Mouse (Mus musculus) C2C12 (cell line): ENCODE results near the gene 1700066M21Rik.

Source experiments
- CEBPB ChIP-seq: IDR thresholded peaks from one replicate; pipeline ENCODE4 v1.6.1; 2011; ENCODE audit warnings: low read depth, mild to moderate bottlenecking, control low read depth, moderate library complexity
- CTCF ChIP-seq: IDR thresholded peaks from one replicate; pipeline ENCODE4 v1.5.1; 2011; ENCODE audit not compliant: control insufficient read depth, insufficient read depth, insufficient read length
- FOSL1 ChIP-seq: IDR thresholded peaks from one replicate; pipeline ENCODE4 v1.8.0; 2011; ENCODE audit warnings: mild to moderate bottlenecking, low read length; ENCODE audit not compliant: poor library complexity, insufficient read depth, severe bottlenecking
- MAX ChIP-seq: IDR thresholded peaks from one replicate; pipeline ENCODE4 v1.6.1; 2011; ENCODE audit warnings: mild to moderate bottlenecking, control low read depth
- MYOD1 ChIP-seq: IDR thresholded peaks from one replicate; pipeline ENCODE4 v1.6.1; 2011; ENCODE audit warnings: low read depth; ENCODE audit not compliant: control insufficient read depth, insufficient read length
- MYOG ChIP-seq: IDR thresholded peaks from one replicate; pipeline ENCODE4 v1.6.1; 2011; ENCODE audit not compliant: control insufficient read depth, insufficient read length; ENCODE audit errors: extremely low read depth
- USF1 ChIP-seq: IDR thresholded peaks from one replicate; pipeline ENCODE4 v1.6.1; 2011; ENCODE audit warnings: low read depth, mild to moderate bottlenecking, control low read depth, moderate library complexity

DNA sequence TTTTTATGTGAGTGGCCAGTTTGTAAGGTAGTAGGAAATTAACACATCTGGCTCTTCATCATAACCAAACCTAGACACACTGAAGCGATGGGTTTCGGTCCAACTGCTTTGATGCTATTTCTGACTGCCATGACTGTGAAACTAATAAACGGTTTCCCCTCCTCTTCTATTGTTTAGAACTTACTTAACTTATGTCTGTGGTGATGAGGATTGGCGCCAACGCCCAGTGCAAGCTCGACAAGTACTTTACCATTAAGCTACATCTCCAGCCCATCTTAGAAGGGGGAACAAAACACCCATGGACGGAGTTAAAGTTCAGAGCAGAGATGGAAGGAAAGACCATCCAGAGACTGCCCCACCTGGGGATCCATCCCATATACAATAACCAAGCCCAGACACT lies 55.7 kb downstream of the 1700066M21Rik start:
- no peak for TF ChIP-seq MYOG
- TF ChIP-seq USF1: no peak
- no peak for TF ChIP-seq CTCF
- no peak for TF ChIP-seq MYOD1
- no peak for TF ChIP-seq MAX
- TF ChIP-seq CEBPB: no peak
- TF ChIP-seq FOSL1: no peak
